Mouse (Mus musculus): ENCODE results near the gene Rhbdd3.
A peak's percentile ranks its signal among the peaks of the same experiment; 100 is the strongest.

DNA sequence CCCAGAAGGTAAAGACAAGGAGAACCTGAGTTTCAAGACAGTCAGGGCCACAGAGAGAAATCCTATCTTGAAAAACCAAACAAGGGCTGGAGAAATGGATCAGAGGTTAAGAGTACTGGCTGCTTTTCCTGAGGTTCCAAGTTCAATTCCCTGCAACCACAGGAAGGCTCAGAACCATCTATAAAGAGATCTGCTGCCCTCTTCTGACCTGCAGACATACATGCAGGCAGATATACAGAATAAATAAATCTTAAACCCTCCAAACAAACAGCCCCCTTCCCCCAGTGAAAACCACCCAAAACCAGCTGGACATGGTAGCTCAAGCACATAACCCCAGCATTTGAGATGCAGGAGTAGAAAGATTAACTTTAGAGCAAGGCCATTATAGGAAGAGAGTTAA is 23.0 kb upstream of the Rhbdd3 start:
- peak; percentile 51 for TF ChIP-seq CTCF (IDR thresholded peaks at IDR 0.05; ENCODE audit: low read depth)
- TF ChIP-seq EP300 (optimal IDR thresholded peaks at IDR 0.05): no peak
